Mouse (Mus musculus) olfactory bulb, adult 2 months (tissue): ENCODE data around the gene Fbxw8. TPM values are rescaled to one million over a fixed set of nuclear protein-coding genes. Genes with fewer than 3 reads are reported as not detected.

Source experiments
- H3K27ac ChIP-seq: fragments of 200-500 bp; 2 replicates; pipeline ENCODE4 v1.5.1; 2012; ENCODE audit warnings: low read depth, low read length; ENCODE audit not compliant: insufficient read depth
- H3K4me1 ChIP-seq: fragments of 200-500 bp; 2 replicates; pipeline ENCODE4 v1.6.1; 2012; ENCODE audit warnings: low read length; ENCODE audit not compliant: control insufficient read depth, insufficient read depth
- H3K4me3 ChIP-seq: fragments of 200-500 bp; 2 replicates; pipeline ENCODE4 v1.5.1; 2012; ENCODE audit warnings: mild to moderate bottlenecking, low read depth, low read length, moderate library complexity; ENCODE audit not compliant: insufficient read depth
- CTCF ChIP-seq: fragments of 200-500 bp; IDR thresholded peaks from 2 replicates; pipeline ENCODE4 v1.5.1; 2012; ENCODE audit warnings: low read depth, mild to moderate bottlenecking, low read length, moderate library complexity; ENCODE audit not compliant: insufficient read depth
- POLR2A ChIP-seq: fragments of 200-500 bp; IDR thresholded peaks from 2 replicates; pipeline ENCODE4 v1.6.1; 2012; ENCODE audit warnings: mild to moderate bottlenecking, low read depth, low read length, moderate library complexity; ENCODE audit not compliant: insufficient read depth
- WGBS: fragments of 180-500 bp; shearing (Covaris S2); methylation state at CpG from one replicate; pipeline ENCODE4 v1.1.7; 2018; 5-methylcytosine and 5-hydroxymethylcytosine counted together
- polyA plus RNA-seq: library from polyadenylated mRNA; stranded (reverse); fragments of >200 nt; gene quantifications from 2 replicates; pipeline ENCODE4 v1.2.4, GENCODE M21; 2012; ENCODE audit warnings: low replicate concordance; ENCODE audit not compliant: missing spikeins, insufficient read depth, insufficient read length

Gene Fbxw8
- polyA plus RNA-seq, 1 experiment, result not detected

DNA sequence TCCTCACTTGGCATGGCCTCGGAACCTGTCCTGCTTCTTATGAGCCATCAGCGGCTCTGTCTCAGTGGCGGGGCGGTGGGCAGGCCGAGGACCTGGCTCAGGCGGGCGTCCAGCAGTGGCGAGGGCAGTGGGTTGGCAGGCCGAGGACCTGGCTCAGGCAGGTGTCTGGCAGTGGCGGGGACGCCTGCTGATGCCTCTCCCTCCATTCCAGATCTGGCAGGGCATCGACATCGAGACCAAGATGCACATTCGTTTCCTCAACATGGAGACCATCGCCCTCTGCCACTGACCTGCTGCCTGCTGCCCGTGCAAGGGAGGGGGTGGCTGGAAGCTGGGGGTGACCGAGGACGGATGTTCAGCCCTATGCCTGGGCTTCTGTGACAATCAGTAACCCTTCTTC, 93.9 kb downstream of the Fbxw8 start:
- WGBS, result 94% methylated on average over 18 of the region's 18 CpGs

DNA sequence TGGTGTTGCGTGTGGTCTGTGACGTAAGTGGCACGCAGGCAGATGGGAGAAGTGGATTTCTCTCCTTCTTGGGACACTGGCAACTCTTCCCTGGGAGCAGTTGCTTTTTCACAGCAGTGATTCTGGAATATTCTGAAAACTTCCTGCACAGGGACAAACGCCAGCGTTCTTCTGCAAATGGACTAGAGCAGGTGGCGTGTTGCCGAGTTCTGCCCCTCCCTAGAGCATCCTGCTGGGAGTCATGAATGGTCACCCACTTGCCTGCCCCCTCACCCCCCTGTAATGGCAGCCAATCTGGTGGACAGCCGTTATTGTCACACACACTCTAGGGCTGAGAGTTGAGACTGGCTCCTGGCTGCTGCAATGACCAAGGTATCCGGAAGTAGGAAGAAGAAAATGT, 95.6 kb downstream of the Fbxw8 start:
- TF ChIP-seq POLR2A (no peak), CTCF (no peak)
- Histone ChIP-seq H3K4me1 (peaks cover 44% of the 10 kb centered on the region), H3K4me3 (no peak overlapping the region), H3K27ac (no peak overlapping the region)
- WGBS, result 82% methylated on average over 9 of the region's 9 CpGs

More for the DNA sequence above, 93.9 kb downstream of the Fbxw8 start:
- H3K4me1 ChIP-seq, result peaks cover 59% of the 10 kb centered on the region
- TF ChIP-seq CTCF (no peak), POLR2A (no peak)
- H3K27ac ChIP-seq, result no peak overlapping the region
- H3K4me3 ChIP-seq, result no peak overlapping the region

DNA sequence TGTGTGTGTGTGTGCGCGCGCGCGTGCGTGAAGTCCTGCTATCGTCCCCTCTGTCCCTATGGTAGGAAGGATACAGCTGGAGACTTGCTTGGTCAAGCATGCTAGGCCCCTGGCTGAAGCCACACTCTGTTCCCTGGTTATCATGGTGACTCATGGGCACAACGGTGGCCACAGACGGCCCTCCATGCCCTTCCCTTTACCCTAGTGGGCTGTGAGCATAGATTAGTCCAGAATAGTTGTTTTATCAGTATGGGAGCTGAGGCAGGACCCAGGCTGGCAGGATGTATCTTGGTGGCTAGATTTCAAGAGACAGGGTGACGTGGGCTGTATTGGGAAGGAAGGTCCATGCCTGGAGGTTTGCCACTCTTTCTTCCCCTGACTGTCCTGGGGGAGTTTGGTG, 96.4 kb downstream of the Fbxw8 start:
- Histone ChIP-seq H3K27ac (no peak overlapping the region), H3K4me1 (peaks cover 37% of the 10 kb centered on the region), H3K4me3 (no peak overlapping the region)
- TF ChIP-seq CTCF, result no peak
- TF ChIP-seq POLR2A, result no peak
- 92% methylated on average over 10 of the region's 10 CpGs for WGBS

DNA sequence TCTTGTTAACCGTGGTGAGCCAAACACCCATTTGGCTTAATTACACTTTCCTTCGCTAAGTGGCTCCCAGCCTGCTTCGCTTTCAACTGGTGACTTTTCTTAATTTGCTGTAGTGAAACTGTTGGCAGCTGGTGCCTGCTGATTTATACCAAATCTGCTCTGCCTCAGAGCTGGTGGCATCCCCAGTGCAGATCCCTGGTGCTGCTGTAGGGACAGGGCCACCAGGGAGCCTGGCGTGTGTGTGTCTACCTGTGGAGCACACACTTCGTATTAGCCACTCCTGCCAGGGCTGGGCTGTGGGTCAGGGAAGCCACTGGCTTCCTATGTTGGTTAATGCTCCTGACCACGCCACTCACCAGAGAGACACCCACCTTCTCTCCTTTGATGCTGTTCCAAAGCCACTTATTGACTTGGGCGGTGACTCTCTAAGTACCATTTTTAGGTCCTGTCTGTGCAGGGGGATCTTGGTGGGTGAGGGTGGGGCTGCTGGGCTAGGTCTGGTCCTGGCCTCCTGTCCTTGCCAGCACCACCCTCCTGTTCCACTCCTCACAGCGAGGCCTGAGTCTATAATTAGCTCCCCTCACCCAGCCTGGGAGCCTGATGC, 97.7 kb downstream of the Fbxw8 start:
- Histone ChIP-seq H3K4me1 (peaks cover 30% of the 10 kb centered on the region), H3K27ac (no peak overlapping the region), H3K4me3 (no peak overlapping the region)
- TF ChIP-seq CTCF (no peak), POLR2A (no peak)
- 21% methylated on average over 8 of the region's 8 CpGs for WGBS

DNA sequence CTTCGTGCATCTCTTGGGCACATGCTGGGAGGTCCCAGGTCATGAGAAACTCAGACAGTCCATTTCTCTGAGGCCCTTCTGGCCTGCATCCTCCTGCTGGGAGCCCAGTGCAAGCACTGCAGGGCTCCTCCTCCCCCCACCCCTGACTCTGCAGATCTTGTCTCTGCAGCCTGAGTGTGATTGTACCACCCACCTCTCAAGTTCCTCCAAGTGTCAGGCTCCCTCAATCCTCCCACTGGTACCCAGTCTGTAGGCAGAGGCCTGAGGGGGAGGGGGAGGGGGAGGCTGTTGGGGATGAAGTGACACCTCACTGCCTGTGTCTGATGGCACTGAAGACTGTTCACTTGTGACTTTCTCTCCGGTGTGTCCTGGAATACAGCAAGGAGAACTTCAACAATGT, 102.1 kb downstream of the Fbxw8 start:
- WGBS, result 75% methylated on average over 2 of the region's 2 CpGs
- no peak overlapping the region for H3K4me3 ChIP-seq
- H3K4me1 ChIP-seq, result peaks cover 23% of the 10 kb centered on the region
- TF ChIP-seq POLR2A (no peak), CTCF (no peak)
- H3K27ac ChIP-seq, result no peak overlapping the region

DNA sequence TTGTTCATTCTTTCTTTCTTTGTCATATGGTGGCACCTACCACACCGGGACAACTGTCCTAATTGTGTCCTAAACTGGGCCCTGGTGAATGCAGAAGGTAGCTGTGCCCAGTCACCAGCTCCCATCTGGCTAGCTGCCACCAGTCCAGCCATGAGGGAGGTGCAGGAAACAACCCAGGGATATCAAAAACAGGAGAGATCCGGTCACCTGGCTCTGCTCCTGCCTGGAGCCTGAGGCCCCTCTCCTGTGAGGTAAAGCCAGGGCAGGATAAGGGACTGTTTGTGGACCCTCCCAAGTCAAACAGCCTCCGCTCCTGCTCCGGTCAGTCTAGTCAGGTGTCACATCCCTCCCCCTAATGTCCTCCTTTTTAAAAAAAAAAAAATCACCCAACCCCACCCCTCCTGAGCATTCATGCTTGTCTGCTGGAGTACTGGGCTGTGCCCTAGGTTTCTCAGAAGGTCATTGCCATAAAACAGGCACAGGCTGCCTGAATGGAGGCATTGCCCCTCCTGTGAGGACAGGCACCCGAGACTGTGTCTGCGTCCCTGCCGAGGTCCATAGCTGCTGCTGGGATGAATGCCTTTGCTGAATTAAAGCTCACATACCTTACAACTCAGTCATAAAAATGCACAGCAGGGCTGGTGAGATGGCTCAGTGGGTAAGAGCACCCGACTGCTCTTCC, 103.1 kb downstream of the Fbxw8 start:
- no peak for TF ChIP-seq POLR2A
- no peak for TF ChIP-seq CTCF
- H3K4me3 ChIP-seq, result no peak overlapping the region
- WGBS, result 83% methylated on average over 8 of the region's 8 CpGs
- H3K4me1 ChIP-seq, result peaks cover 12% of the 10 kb centered on the region
- H3K27ac ChIP-seq, result no peak overlapping the region

DNA sequence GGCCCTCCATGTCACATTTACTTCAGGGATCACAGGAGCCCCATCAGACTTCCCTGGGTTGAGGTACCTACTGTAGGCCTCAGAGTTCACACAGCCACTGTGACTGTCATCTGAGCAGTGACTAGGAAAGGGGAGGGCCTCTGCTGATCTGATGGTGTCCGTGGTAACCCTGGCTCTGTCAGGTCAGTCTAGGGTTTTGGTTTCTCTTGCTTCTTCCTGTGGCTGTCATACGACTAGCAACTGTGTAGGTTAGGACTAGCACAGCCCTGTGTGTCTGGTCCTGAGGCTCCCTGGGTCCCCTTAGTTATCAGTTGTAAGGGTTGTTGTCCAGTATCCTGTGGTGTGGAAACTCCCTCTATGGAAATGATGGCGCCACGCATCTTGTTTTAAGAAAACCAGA, 104.5 kb downstream of the Fbxw8 start:
- TF ChIP-seq POLR2A, result no peak
- no peak for TF ChIP-seq CTCF
- Histone ChIP-seq H3K4me3 (no peak overlapping the region), H3K27ac (no peak overlapping the region), H3K4me1 (peaks cover 6% of the 10 kb centered on the region)
- 84% methylated on average over 4 of the region's 4 CpGs for WGBS

DNA sequence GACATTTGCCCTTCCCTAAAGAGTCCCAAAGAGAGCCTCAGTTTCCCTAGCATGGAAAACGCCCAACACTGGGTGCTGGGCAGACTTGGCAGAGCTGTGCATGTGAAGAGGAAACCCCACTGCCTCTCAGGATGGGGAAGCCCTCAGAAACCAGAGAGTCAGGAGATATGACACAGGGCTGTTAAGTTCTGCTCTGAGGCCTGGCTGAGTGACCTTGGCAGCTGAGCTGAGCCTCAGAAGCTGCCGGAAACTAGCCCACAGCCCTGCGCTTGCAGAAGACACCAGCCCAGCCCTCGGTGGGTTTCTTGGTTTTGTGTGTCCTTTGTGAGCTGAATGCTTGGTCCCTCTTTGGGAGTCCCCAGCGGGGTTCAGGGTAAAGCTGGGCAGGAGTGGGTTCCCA, 106.3 kb downstream of the Fbxw8 start:
- peaks cover 6% of the 10 kb centered on the region for H3K4me1 ChIP-seq
- no peak overlapping the region for H3K4me3 ChIP-seq
- no peak overlapping the region for H3K27ac ChIP-seq
- WGBS, result 92% methylated on average over 5 of the region's 5 CpGs
- TF ChIP-seq CTCF (no peak), POLR2A (no peak)

DNA sequence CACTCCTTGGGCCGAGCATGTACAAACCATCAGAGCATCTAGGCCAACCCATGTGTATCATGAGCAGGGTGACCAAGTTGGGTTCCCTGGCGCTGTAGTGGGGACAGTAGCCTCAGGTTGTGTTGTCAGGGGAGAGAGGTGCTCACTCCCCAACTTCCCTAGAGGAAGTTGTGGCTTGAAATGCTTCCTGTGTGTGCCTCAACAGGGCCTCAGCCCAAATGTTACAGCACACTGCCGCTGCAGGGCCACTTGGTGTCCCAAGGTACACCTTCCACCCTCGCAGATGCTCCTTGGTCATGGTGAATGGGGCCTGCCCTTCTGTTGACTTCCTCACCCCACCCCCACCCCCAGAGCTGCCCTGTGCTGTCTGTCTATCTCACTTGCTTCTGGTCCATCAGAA, 106.9 kb downstream of the Fbxw8 start:
- H3K4me1 ChIP-seq, result peaks cover 4% of the 10 kb centered on the region
- WGBS, result 91% methylated on average over 4 of the region's 4 CpGs

More for the DNA sequence above, 106.9 kb downstream of the Fbxw8 start:
- H3K27ac ChIP-seq, result no peak overlapping the region
- no peak overlapping the region for H3K4me3 ChIP-seq
- TF ChIP-seq POLR2A (no peak), CTCF (no peak)
